Mouse (Mus musculus): ENCODE measurements around the gene Plpp3.

DNA sequence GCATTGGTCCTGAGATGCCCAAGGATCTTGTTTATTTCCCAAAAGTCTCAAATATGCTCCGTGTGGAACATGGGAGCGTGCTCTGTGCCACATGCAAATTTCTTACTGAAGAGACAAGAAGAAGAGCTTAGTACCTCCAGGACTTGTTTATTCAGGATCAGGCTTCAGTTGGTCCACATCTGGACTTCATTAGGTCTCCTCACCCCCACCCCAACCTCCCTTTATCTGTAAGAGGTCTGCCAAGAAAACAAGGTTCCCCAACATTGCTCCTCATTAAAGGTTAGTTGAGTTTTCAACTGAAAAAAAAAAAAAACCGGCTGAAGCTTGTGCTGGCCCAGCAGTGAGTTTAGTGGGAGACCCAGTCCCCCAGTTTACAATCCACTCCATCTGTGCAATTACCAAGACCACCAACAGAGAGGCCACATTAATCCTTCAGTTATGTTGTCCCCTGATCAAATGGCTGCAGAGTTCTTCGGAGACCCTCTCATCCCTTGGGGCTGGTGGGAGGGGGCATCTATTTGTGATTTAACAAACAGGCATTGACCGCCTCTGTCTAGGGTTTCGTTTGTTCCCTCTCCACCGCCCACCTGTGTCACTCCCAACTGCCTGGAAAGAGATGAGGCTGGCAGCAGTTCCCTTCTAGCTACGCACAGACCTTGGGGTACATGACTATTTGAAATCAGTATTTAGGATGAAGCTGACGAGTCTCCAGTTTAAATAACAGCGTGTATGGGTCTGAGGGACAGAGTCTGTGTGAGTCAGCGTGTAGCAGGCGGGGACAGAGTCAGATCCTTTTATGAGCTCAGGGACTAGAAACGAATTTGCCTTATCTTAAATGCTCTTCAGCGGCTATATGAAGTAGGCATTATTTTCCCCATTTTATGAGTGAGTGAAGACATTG, 43.7 kb downstream of the Plpp3 start:
- TF ChIP-seq POLR2A (IDR thresholded peaks at IDR 0.05; ENCODE audit: borderline replicate concordance, extremely low read depth, insufficient read depth, insufficient read length, poor library complexity, severe bottlenecking) (no peak), CTCF (IDR thresholded peaks at IDR 0.05; ENCODE audit: borderline replicate concordance, extremely low read depth, insufficient read depth, insufficient read length) (no peak)

Measured in brain, embryonic 14.5 days (tissue).